Mouse (Mus musculus) MEL (cell line): ENCODE results near the gene Sult4a1. TPM values are rescaled to one million over a fixed set of nuclear protein-coding genes. Genes with fewer than 3 reads are reported as not detected.

Source experiments
- DNase-seq: peaks from one replicate; pipeline ENCODE4 v3.0.0; 2011; ENCODE audit warnings: low read depth, low spot score
- H3K27ac ChIP-seq: 2 replicates; pipeline ENCODE4 v1.5.1; 2012; ENCODE audit warnings: low read depth, mild to moderate bottlenecking, control low read depth, low read length, moderate library complexity; ENCODE audit not compliant: control insufficient read depth
- H3K27me3 ChIP-seq, 2 experiments: fragments of 150-350 bp in 1 of 2; sonication (generic) in 1 of 2; 2 replicates each; pipeline ENCODE4 v1.6.1; 2012; ENCODE audit warnings: low read length in 2 of 2, mild to moderate bottlenecking in 2 of 2, improper control_type of control experiment in 1 of 2, moderate library complexity in 1 of 2; ENCODE audit not compliant: insufficient read depth in 2 of 2, control insufficient read depth in 1 of 2
- H3K36me3 ChIP-seq, 2 experiments: 2 replicates each; pipeline ENCODE4 v1.6.1; 2012 to 2014; ENCODE audit warnings: low read length in 2 of 2, improper control_type of control experiment in 1 of 2, inconsistent platforms in 1 of 2, mild to moderate bottlenecking in 1 of 2; ENCODE audit not compliant: insufficient read depth in 2 of 2, control insufficient read depth in 1 of 2
- H3K4me1 ChIP-seq, 2 experiments: fragments of 150-350 bp in 1 of 2; sonication (generic) in 1 of 2; 2 replicates each; pipeline ENCODE4 v1.6.1; 2012; ENCODE audit warnings: low read length in 2 of 2, improper control_type of control experiment in 1 of 2, mild to moderate bottlenecking in 1 of 2; ENCODE audit not compliant: insufficient read depth in 2 of 2, control insufficient read depth in 1 of 2
- H3K4me3 ChIP-seq, 2 experiments: fragments of 150-350 bp in 1 of 2; sonication (generic) in 1 of 2; 2 replicates each; pipeline ENCODE4 v1.5.1; 2012; ENCODE audit warnings: low read depth in 2 of 2, low read length in 2 of 2, mild to moderate bottlenecking in 2 of 2, moderate library complexity in 2 of 2, control low read depth in 1 of 2, improper control_type of control experiment in 1 of 2; ENCODE audit not compliant: control insufficient read depth in 1 of 2, insufficient read depth in 1 of 2
- H3K79me2 ChIP-seq: 2 replicates; pipeline ENCODE4 v1.6.1; 2012; ENCODE audit warnings: mild to moderate bottlenecking, low read length, moderate library complexity; ENCODE audit not compliant: control insufficient read depth, poor library complexity, insufficient read depth
- H3K9ac ChIP-seq: 2 replicates; pipeline ENCODE4 v1.6.1; 2012; ENCODE audit warnings: low read depth, mild to moderate bottlenecking, control low read depth, low read length, moderate library complexity; ENCODE audit not compliant: control insufficient read depth, poor library complexity, severe bottlenecking
- H3K9me3 ChIP-seq: fragments of 150-350 bp; sonication (generic); replicated peaks from 2 replicates; pipeline ENCODE4 v1.6.1; 2012; ENCODE audit warnings: mild to moderate bottlenecking, low read length, improper control_type of control experiment, moderate library complexity; ENCODE audit not compliant: insufficient read depth
- BHLHE40 ChIP-seq: IDR thresholded peaks from 2 replicates; pipeline ENCODE4 v1.6.1; 2012; ENCODE audit warnings: low read depth, mild to moderate bottlenecking, inconsistent platforms, low read length, improper control_type of control experiment, borderline replicate concordance
- CHD2 ChIP-seq: IDR thresholded peaks from 2 replicates; pipeline ENCODE4 v1.6.1; 2011; ENCODE audit warnings: low read length, improper control_type of control experiment
- CTCF ChIP-seq, 3 experiments: IDR thresholded peaks in 2 of 3; conservative IDR thresholded peaks in 1 of 3; 2 replicates each; pipeline ENCODE4 v1.5.1; 2011 to 2012; ENCODE audit warnings: low read length in 3 of 3, low read depth in 2 of 3, mild to moderate bottlenecking in 2 of 3, improper control_type of control experiment in 1 of 3, inconsistent platforms in 1 of 3, mixed read lengths in 1 of 3, moderate library complexity in 1 of 3; ENCODE audit not compliant: control insufficient read depth in 1 of 3, insufficient read depth in 1 of 3, poor library complexity in 1 of 3, severe bottlenecking in 1 of 3
- E2F4 ChIP-seq: IDR thresholded peaks from 2 replicates; pipeline ENCODE4 v1.6.1; 2011; ENCODE audit warnings: low read depth, low read length, improper control_type of control experiment, borderline replicate concordance
- ELF1 ChIP-seq: IDR thresholded peaks from 2 replicates; pipeline ENCODE4 v1.6.1; 2014; ENCODE audit warnings: low read depth, mild to moderate bottlenecking, inconsistent platforms, low read length, improper control_type of control experiment, moderate library complexity
- ETS1 ChIP-seq: IDR thresholded peaks from 2 replicates; pipeline ENCODE4 v1.6.1; 2012; ENCODE audit warnings: low read depth, mild to moderate bottlenecking, inconsistent platforms, low read length, improper control_type of control experiment, moderate library complexity
- MAX ChIP-seq: IDR thresholded peaks from 2 replicates; pipeline ENCODE4 v1.6.1; 2011; ENCODE audit warnings: low read length, improper control_type of control experiment
- MEF2A ChIP-seq: IDR thresholded peaks from 2 replicates; pipeline ENCODE4 v1.6.1; 2014; ENCODE audit warnings: low read depth, mild to moderate bottlenecking, inconsistent platforms, low read length, improper control_type of control experiment; ENCODE audit not compliant: poor library complexity, insufficient replicate concordance, severe bottlenecking; ENCODE audit errors: extremely low read depth
- MXI1 ChIP-seq: IDR thresholded peaks from 2 replicates; pipeline ENCODE4 v1.6.1; 2011; ENCODE audit warnings: mild to moderate bottlenecking, low read depth, low read length, improper control_type of control experiment
- MYC ChIP-seq: IDR thresholded peaks from 2 replicates; pipeline ENCODE4 v1.6.1; 2011; ENCODE audit warnings: low read depth, mild to moderate bottlenecking, low read length, improper control_type of control experiment, moderate library complexity
- NRF1 ChIP-seq: IDR thresholded peaks from 2 replicates; pipeline ENCODE4 v1.6.1; 2014; ENCODE audit warnings: low read depth, mild to moderate bottlenecking, inconsistent platforms, low read length, improper control_type of control experiment, moderate library complexity; ENCODE audit not compliant: poor library complexity, insufficient read depth, severe bottlenecking
- POLR2AphosphoS2 ChIP-seq: IDR thresholded peaks from 2 replicates; pipeline ENCODE4 v1.6.1; 2011; ENCODE audit warnings: low read length, improper control_type of control experiment
- RAD21 ChIP-seq: IDR thresholded peaks from 2 replicates; pipeline ENCODE4 v1.6.1; 2011; ENCODE audit warnings: mild to moderate bottlenecking, low read depth, low read length, improper control_type of control experiment
- RCOR1 ChIP-seq: IDR thresholded peaks from 2 replicates; pipeline ENCODE4 v1.6.1; 2012; ENCODE audit warnings: low read depth, mild to moderate bottlenecking, inconsistent platforms, low read length, improper control_type of control experiment
- SIN3A ChIP-seq: IDR thresholded peaks from 2 replicates; pipeline ENCODE4 v1.6.1; 2012; ENCODE audit warnings: low read length, improper control_type of control experiment, inconsistent platforms
- TBP ChIP-seq: IDR thresholded peaks from 2 replicates; pipeline ENCODE4 v1.8.0; 2011; ENCODE audit warnings: low read depth, low read length, improper control_type of control experiment
- TCF12 ChIP-seq: IDR thresholded peaks from 2 replicates; pipeline ENCODE4 v1.6.1; 2014; ENCODE audit warnings: low read depth, mild to moderate bottlenecking, inconsistent platforms, low read length, improper control_type of control experiment, moderate library complexity
- UBTF ChIP-seq: IDR thresholded peaks from 2 replicates; pipeline ENCODE4 v1.6.1; 2012; ENCODE audit warnings: low read depth, mild to moderate bottlenecking, inconsistent platforms, low read length, improper control_type of control experiment, moderate library complexity, borderline replicate concordance; ENCODE audit not compliant: insufficient read depth
- USF1 ChIP-seq: IDR thresholded peaks from 2 replicates; pipeline ENCODE4 v1.6.1; 2014; ENCODE audit warnings: low read depth, mild to moderate bottlenecking, inconsistent platforms, low read length, improper control_type of control experiment, moderate library complexity
- USF2 ChIP-seq, 2 experiments: IDR thresholded peaks; 2 replicates each; pipeline ENCODE4 v1.6.1; 2011 to 2012; ENCODE audit warnings: improper control_type of control experiment in 2 of 2, low read length in 2 of 2, borderline replicate concordance in 1 of 2, inconsistent platforms in 1 of 2, low read depth in 1 of 2, mild to moderate bottlenecking in 1 of 2; ENCODE audit not compliant: insufficient read depth in 1 of 2
- ZMIZ1 ChIP-seq: IDR thresholded peaks from 2 replicates; pipeline ENCODE4 v1.6.1; 2012; ENCODE audit warnings: low read depth, mild to moderate bottlenecking, inconsistent platforms, low read length, improper control_type of control experiment, moderate library complexity
- polyA plus RNA-seq, 2 experiments: library from polyadenylated mRNA; stranded (reverse) in 1 of 2; unstranded in 1 of 2; fragments of >175 nt in 1 of 2; fragments of >200 nt in 1 of 2; gene quantifications; 2 replicates each; pipeline versions ENCODE4 v1.2.1 to v1.2.4; 2012; ENCODE audit warnings: low replicate concordance in 2 of 2, low read depth in 1 of 2; ENCODE audit not compliant: insufficient read length in 2 of 2, insufficient read depth in 1 of 2, missing spikeins in 1 of 2
- total RNA-seq: library from RNA; depleted of rRNA; stranded (reverse); fragments of 300-350 nt; gene quantifications from 2 replicates; pipeline ENCODE4 v1.2.3, GENCODE M21; 2012

The Sult4a1 gene
- total and polyA plus RNA-seq, 3 experiments, result not detected

- Histone ChIP-seq H3K27me3 (no peaks in the 10 kb centered on the region), H3K4me1 (no peaks in the 10 kb centered on the region), H3K79me2 (no peaks in the 10 kb centered on the region), H3K9me3 (no peaks in the 10 kb centered on the region), H3K36me3 (no peaks in the 10 kb centered on the region), H3K4me3 (no peak overlapping the region), H3K9ac (no peak overlapping the region), H3K27ac (no peak overlapping the region)
- no peak for TF ChIP-seq USF1
- no peak for TF ChIP-seq UBTF
- TF ChIP-seq CTCF (IDR thresholded peaks at IDR 0.05 in 2 of 3, conservative IDR thresholded peaks at IDR 0.05 in 1 of 3; ENCODE audit: control insufficient read depth in 1 of 3, insufficient read depth in 1 of 3, low read depth in 2 of 3, low read length in 3 of 3, poor library complexity in 1 of 3, severe bottlenecking in 1 of 3), result no peak
- no peak for DNase-seq
Observed at GRCm38 (mm10) chr15:84126447-84126846, 20.9 kb upstream of the Sult4a1 start.

- no peak overlapping the region for H3K4me3 ChIP-seq
Observed at GRCm38 (mm10) chr15:84124086-84124485, 18.5 kb upstream of the Sult4a1 start.

GRCm38 (mm10) chr15:84123075-84123474 lies 17.5 kb upstream of the Sult4a1 start, which contains the start of gene Pnpla5:
Gene Pnpla5, minus strand, starts transcription at chr15:84123175.
- H3K9ac ChIP-seq, result no peak within 1 kb of the TSS
- no peaks in the 10 kb centered on the region for H3K9me3 ChIP-seq
- no peak within 1 kb of the TSS for H3K27ac ChIP-seq
- H3K4me1 ChIP-seq, result no peaks in the 10 kb centered on the region
- TF ChIP-seq MXI1 (no peak), USF1 (no peak), BHLHE40 (no peak), MAX (no peak), ETS1 (no peak), MEF2A (no peak), E2F4 (no peak), RAD21 (no peak), UBTF (no peak), USF2 (IDR thresholded peaks at IDR 0.05; ENCODE audit: borderline replicate concordance in 1 of 2, insufficient read depth in 1 of 2, low read depth in 1 of 2, low read length in 2 of 2) (no peak), TBP (no peak), ELF1 (no peak), TCF12 (no peak), CHD2 (no peak), RCOR1 (no peak), POLR2AphosphoS2 (no peak)
- TF ChIP-seq, all 39 proteins: peak for 0
- Histone ChIP-seq H3K36me3 (no peaks in the 10 kb centered on the region), H3K4me3 (no peak within 1 kb of the TSS), H3K27me3 (no peaks in the 10 kb centered on the region), H3K79me2 (no peaks in the 10 kb centered on the region)
- no peak for DNase-seq

More at GRCm38 (mm10) chr15:84124086-84124485, 18.5 kb upstream of the Sult4a1 start:
- DNase-seq, result no peak
- H3K36me3 ChIP-seq, result no peaks in the 10 kb centered on the region
- no peaks in the 10 kb centered on the region for H3K9me3 ChIP-seq
- H3K27ac ChIP-seq, result no peak overlapping the region
- H3K79me2 ChIP-seq, result no peaks in the 10 kb centered on the region
- H3K27me3 ChIP-seq, result no peaks in the 10 kb centered on the region
- H3K9ac ChIP-seq, result no peak overlapping the region
- no peaks in the 10 kb centered on the region for H3K4me1 ChIP-seq
- no peak for TF ChIP-seq MEF2A
- TF ChIP-seq CTCF (IDR thresholded peaks at IDR 0.05 in 2 of 3, conservative IDR thresholded peaks at IDR 0.05 in 1 of 3; ENCODE audit: control insufficient read depth in 1 of 3, insufficient read depth in 1 of 3, low read depth in 2 of 3, low read length in 3 of 3, poor library complexity in 1 of 3, severe bottlenecking in 1 of 3), result no peak
- TF ChIP-seq UBTF, result no peak
- TF ChIP-seq BHLHE40, result no peak
- TF ChIP-seq RAD21, result no peak
- no peak for TF ChIP-seq ZMIZ1
- TF ChIP-seq TBP, result no peak
- TF ChIP-seq MAX, result no peak
- no peak for TF ChIP-seq MYC
- no peak for TF ChIP-seq NRF1
- no peak for TF ChIP-seq SIN3A
